Mouse (Mus musculus) neural tube, embryonic 14.5 days (tissue): ENCODE measurements around the gene Rsc1a1. TPM values are rescaled to one million over a fixed set of nuclear protein-coding genes. Genes with fewer than 3 reads are reported as not detected.

Source experiments
- ATAC-seq: fragments of 200-750 bp; cut with Nextera tagmentation; 2 replicates; pipeline ENCODE4 v1.8.0; 2017; ENCODE audit warnings: low read depth, mild to moderate bottlenecking, moderate TSS enrichment, moderate library complexity
- H3K27ac ChIP-seq: fragments of 300-500 bp; sonication (generic); 2 replicates; pipeline ENCODE4 v1.5.1; 2014; ENCODE audit warnings: low read depth, mild to moderate bottlenecking, control low read depth, low read length, moderate library complexity, mixed read lengths
- H3K27me3 ChIP-seq: fragments of 300-500 bp; sonication (generic); 2 replicates; pipeline ENCODE4 v1.6.1; 2014; ENCODE audit warnings: low read length; ENCODE audit not compliant: control insufficient read depth, insufficient read depth
- H3K36me3 ChIP-seq: fragments of 300-500 bp; sonication (generic); 2 replicates; pipeline ENCODE4 v1.6.1; 2014; ENCODE audit warnings: low read length, mixed read lengths; ENCODE audit not compliant: control insufficient read depth, insufficient read depth
- H3K4me1 ChIP-seq: fragments of 300-500 bp; sonication (generic); 2 replicates; pipeline ENCODE4 v1.6.1; 2014; ENCODE audit warnings: low read length; ENCODE audit not compliant: control insufficient read depth, insufficient read depth
- H3K4me2 ChIP-seq: fragments of 300-500 bp; sonication (generic); 2 replicates; pipeline ENCODE4 v1.6.1; 2014; ENCODE audit warnings: mild to moderate bottlenecking, low read depth, low read length, control low read depth
- H3K4me3 ChIP-seq: fragments of 300-500 bp; sonication (generic); 2 replicates; pipeline ENCODE4 v1.5.1; 2014; ENCODE audit warnings: low read depth, low read length, control low read depth, mixed read lengths
- H3K9ac ChIP-seq: fragments of 300-500 bp; sonication (generic); replicated peaks from 2 replicates; pipeline ENCODE4 v1.6.1; 2014; ENCODE audit warnings: low read depth, mild to moderate bottlenecking, control low read depth, low read length, mixed read lengths
- H3K9me3 ChIP-seq: fragments of 300-500 bp; sonication (generic); 2 replicates; pipeline ENCODE4 v1.6.1; 2016; ENCODE audit warnings: low read length; ENCODE audit not compliant: control insufficient read depth
- WGBS: fragments of 180-500 bp; shearing (Covaris S2); extraction: QIAGEN DNeasy Blood & Tissue Kit; methylation state at CpG from one replicate; pipeline ENCODE4 v1.1.7; 2014; 5-methylcytosine and 5-hydroxymethylcytosine counted together
- polyA plus RNA-seq: library from polyadenylated mRNA; unstranded; fragments of >200 nt; fragmentation: Nextera tagmentation; extraction: Ambion mirVana; gene quantifications from 2 replicates; pipeline ENCODE4 v1.2.1, GENCODE M21; 2014

Gene Rsc1a1
- polyA plus RNA-seq, 1 experiment from 2014 or later: 0.83 TPM

DNA sequence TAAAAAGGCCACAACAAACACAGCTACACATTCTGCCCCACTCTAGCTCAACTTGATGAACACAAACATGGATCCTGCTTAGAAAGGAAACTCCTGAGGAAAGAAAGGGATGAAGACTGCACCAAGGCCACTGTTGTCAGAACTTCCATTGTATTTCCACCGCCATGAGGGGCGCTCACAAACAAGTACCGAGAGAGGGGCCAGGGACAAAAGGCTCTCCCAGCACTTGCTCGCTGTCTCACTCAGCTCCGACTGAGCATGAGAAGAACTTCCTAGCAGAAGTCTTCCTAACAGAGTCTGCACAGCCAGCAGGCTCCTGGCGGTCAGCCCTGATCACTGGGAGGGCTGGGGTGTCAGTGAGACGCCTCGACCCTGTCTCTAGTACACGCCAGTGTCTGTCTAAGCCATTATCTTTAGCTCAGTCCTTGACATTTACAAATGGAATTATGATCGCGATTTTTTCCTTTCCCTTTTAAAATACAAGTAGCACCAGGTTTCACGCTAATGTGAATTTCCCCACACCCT, 2.6 kb downstream of the Rsc1a1 start:
- Histone ChIP-seq H3K4me3 (no peak overlapping the region), H3K36me3 (peaks cover 35% of the 10 kb centered on the region), H3K27ac (no peak overlapping the region), H3K4me1 (no peaks in the 10 kb centered on the region), H3K9ac (no peak overlapping the region), H3K9me3 (no peaks in the 10 kb centered on the region), H3K27me3 (no peaks in the 10 kb centered on the region), H3K4me2 (no peak overlapping the region)
- 69% methylated on average over 12 of the region's 12 CpGs for WGBS
- no peak for ATAC-seq

DNA sequence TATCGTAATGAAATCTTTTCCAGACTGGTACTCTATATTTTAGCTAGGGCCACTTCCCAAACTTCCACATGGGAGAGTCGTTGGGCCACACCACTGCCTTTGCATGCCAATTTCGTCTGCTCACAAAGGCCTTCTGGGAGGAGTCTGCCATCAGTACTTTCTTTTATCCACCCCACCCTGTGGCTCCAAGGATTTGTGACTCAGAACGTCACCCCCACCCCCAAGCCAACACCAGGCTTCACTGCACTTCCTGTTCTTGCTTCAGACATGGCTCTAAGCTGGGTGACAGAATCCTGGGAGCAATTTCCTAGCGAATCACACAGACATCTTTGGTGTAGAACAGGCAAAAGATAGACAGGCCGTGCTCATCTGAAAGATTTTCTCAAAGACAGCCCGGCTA, 3.6 kb downstream of the Rsc1a1 start:
- no peaks in the 10 kb centered on the region for H3K27me3 ChIP-seq
- no peak overlapping the region for H3K9ac ChIP-seq
- H3K9me3 ChIP-seq: no peaks in the 10 kb centered on the region
- no peak overlapping the region for H3K4me2 ChIP-seq
- no peaks in the 10 kb centered on the region for H3K4me1 ChIP-seq
- H3K4me3 ChIP-seq: no peak overlapping the region
- WGBS: 63% methylated on average over 7 of the region's 7 CpGs
- ATAC-seq: no peak
- H3K27ac ChIP-seq: no peak overlapping the region
- H3K36me3 ChIP-seq: peaks cover 35% of the 10 kb centered on the region

DNA sequence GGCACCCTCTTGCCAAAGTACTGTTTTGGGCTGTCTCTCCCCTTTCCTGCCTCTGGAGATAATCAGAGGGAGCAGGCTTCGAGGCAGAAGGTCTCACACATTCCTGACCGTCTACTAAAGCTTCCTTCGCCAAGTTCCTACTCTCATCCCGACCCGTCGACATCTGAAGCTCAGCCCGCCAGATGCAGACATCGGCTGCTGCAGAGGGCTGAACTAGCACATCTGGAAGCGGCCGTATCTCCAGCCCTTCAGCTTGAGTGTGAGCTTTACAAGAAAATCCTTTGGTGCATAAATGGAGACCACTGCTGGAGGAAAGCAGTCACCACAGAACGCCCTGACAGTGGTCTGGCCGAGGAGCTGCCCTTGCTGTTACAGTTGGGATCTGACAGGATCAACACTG, 4.5 kb downstream of the Rsc1a1 start:
- WGBS: 74% methylated on average over 12 of the region's 12 CpGs
- H3K27me3 ChIP-seq: no peaks in the 10 kb centered on the region
- H3K4me2 ChIP-seq: no peak overlapping the region
- H3K9ac ChIP-seq: no peak overlapping the region
- no peaks in the 10 kb centered on the region for H3K4me1 ChIP-seq
- H3K27ac ChIP-seq: no peak overlapping the region
- peaks cover 27% of the 10 kb centered on the region for H3K36me3 ChIP-seq
- no peak overlapping the region for H3K4me3 ChIP-seq
- ATAC-seq: no peak
- H3K9me3 ChIP-seq: no peaks in the 10 kb centered on the region

DNA sequence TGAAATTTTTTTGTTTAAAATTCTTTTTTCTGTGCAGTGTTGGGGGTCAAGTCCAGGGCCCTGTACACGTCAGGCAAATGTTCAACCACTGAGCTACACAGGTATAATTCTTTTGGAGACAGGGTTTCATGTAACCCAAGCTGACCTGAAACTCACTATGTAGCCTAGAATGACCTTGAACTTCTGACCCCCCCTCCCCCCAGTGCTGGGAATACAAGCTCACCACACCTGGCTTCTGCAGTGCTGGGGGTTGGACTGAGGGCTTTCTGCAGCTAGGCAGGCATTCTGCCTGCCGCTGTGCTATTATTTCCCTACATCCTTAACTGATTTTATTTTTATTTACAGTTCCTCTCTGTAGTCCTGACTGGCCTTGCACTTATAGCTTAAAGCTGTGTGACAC, 6.4 kb downstream of the Rsc1a1 start:
- H3K9me3 ChIP-seq: no peaks in the 10 kb centered on the region
- no peaks in the 10 kb centered on the region for H3K27me3 ChIP-seq
- no peak for ATAC-seq
- WGBS: 86% methylated on average over 2 of the region's 2 CpGs
- H3K9ac ChIP-seq: no peak overlapping the region
- H3K4me2 ChIP-seq: no peak overlapping the region
- H3K4me1 ChIP-seq: no peaks in the 10 kb centered on the region
- H3K4me3 ChIP-seq: no peak overlapping the region
- H3K27ac ChIP-seq: no peak overlapping the region
- H3K36me3 ChIP-seq: peaks cover 11% of the 10 kb centered on the region

DNA sequence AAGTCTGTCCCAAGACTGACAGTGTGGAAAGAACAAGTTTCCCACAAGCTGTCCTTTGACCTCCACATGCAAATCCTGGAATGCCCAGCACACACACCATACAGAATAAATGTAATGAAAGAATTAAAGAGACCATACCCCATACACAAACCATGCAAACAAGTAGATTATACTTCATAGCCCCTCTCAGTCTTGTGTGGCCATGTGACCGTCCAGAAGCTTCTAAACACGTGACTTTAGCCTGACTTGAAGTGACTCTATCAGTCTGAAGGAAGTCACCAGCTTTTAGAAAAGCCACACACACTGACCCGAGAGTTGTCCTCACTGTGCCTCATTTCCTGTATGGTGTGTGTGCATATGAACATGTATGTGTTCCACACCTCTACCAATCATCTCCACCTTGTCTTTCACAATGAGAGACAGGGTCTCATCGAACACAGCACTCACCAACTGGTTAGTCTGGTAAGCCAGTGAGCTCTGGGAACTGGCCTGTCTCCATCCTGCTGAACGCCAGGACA, 8.9 kb downstream of the Rsc1a1 start:
- Histone ChIP-seq H3K4me2 (no peak overlapping the region), H3K4me3 (no peak overlapping the region), H3K9me3 (no peaks in the 10 kb centered on the region), H3K36me3 (no peaks in the 10 kb centered on the region), H3K27me3 (no peaks in the 10 kb centered on the region), H3K9ac (no peak overlapping the region), H3K27ac (no peak overlapping the region), H3K4me1 (no peaks in the 10 kb centered on the region)
- no peak for ATAC-seq
- WGBS: 88% methylated on average over 5 of the region's 5 CpGs

DNA sequence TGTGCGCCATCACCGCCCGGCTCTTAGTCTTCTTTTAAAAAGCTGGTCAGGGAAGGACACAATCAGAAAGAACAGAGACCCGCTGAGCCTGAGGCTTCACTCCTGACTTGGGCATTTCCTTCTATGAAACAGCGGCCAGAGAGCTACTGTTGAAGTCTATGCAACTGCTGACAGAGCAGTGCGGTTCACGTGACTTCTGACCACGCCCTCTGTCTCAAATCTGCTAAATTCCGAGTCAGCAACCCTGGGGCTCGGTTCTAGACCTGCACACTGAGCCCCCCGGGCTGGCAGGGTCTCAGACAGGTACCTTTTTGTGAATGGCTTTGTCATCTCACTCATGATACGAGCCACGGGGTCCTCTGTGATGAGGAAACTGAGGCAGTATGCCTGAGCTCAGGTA, 13.1 kb downstream of the Rsc1a1 start:
- 78% methylated on average over 13 of the region's 13 CpGs for WGBS
- H3K36me3 ChIP-seq: no peaks in the 10 kb centered on the region
- no peaks in the 10 kb centered on the region for H3K4me1 ChIP-seq
- H3K9ac ChIP-seq: no peak overlapping the region
- H3K4me2 ChIP-seq: no peak overlapping the region
- no peak overlapping the region for H3K4me3 ChIP-seq
- no peak for ATAC-seq
- H3K27ac ChIP-seq: no peak overlapping the region
- no peaks in the 10 kb centered on the region for H3K27me3 ChIP-seq
- H3K9me3 ChIP-seq: no peaks in the 10 kb centered on the region

DNA sequence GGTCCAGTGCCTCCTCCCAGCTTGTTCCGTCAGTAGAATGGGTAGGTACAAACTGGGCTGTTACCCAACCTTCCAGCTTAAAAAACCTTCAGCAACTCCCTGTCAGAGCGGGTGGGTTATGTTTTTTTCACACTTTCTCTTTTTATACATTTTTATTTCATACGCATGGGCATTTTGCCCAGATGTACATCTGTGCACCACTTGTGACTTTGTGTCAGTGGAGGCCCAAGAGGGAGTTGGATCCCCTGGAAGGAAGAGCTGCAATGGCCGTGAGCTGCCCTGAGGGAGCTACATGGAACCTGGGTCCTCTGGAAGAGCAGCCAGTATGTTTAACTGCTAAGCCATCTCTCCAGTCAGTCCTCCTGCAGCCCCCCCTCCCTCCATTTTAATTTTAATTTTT, 14.0 kb downstream of the Rsc1a1 start:
- H3K27ac ChIP-seq: no peak overlapping the region
- no peak overlapping the region for H3K9ac ChIP-seq

DNA sequence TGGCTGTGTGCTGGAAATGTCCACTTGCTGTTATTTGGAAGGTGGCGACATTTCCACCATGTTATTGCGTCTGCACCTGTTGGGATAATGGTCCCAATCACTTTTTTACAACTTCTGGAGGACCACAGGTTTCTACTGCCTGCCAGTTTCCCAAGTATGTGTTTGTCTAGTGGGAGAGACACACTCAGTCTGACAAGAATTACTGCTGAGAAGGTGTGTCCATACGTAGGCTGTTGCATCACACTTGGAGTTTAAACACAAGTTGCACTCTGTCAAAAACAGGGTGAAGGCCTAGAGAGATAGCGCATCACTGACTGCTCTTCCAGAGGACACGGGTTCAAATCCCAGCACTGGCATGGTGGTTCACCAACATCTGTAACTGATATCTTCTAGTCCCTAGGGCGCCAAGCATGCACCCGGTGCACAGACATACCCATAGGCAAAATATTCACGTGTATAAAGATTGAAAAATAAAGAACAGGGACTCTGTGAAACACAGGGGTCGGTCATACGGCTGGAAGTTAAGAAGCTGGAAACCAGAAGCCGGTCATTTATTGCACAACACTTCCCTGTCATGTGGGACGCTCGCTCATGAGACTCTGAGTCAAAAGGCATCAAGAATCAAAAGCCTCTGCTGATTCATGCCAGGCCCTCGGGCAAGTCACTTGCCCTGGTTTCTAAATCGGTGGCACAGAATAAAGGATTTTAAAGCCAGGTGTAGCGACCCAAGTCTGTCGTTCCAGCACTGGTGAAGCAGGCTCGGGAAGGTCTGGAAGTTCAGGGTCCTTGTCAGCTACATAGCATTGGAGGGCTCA, 15.3 kb downstream of the Rsc1a1 start:
- no peak overlapping the region for H3K4me2 ChIP-seq
- no peaks in the 10 kb centered on the region for H3K4me1 ChIP-seq
- 84% methylated on average over 18 of the region's 18 CpGs for WGBS
- no peak overlapping the region for H3K4me3 ChIP-seq
- ATAC-seq: no peak
- H3K9ac ChIP-seq: no peak overlapping the region
- H3K9me3 ChIP-seq: no peaks in the 10 kb centered on the region
- H3K27me3 ChIP-seq: no peaks in the 10 kb centered on the region
- H3K27ac ChIP-seq: no peak overlapping the region
- no peaks in the 10 kb centered on the region for H3K36me3 ChIP-seq

More for the DNA sequence above, 14.0 kb downstream of the Rsc1a1 start:
- no peak for ATAC-seq
- H3K36me3 ChIP-seq: no peaks in the 10 kb centered on the region
- no peaks in the 10 kb centered on the region for H3K27me3 ChIP-seq
- no peak overlapping the region for H3K4me2 ChIP-seq
- H3K4me1 ChIP-seq: no peaks in the 10 kb centered on the region
- 77% methylated on average over 4 of the region's 4 CpGs for WGBS
- no peaks in the 10 kb centered on the region for H3K9me3 ChIP-seq
- no peak overlapping the region for H3K4me3 ChIP-seq

DNA sequence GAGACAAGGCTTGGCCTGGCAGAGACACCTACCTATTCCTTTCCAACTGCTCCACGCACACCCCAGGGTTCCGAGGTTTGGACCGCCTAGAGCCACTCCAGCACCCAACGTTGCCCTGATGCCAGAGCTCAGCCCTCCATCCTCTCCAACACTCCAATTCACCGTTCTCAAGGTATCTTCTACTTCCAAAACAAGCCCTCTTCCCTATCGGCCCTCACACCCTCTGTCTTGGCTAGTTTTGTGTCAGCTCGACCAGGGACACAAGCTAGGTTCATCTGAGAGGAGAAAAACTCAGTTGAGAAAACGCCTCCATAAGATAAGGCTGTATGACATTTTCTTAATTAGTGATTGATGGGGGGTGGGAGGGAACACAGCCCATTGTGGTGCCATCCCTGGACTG, 20.6 kb downstream of the Rsc1a1 start, which contains the start of gene Plekhm2:
TSS of gene Plekhm2 (minus strand) at position 101 of the 400 bp plus-strand sequence.
- H3K9ac ChIP-seq: peak within 1 kb of the TSS; percentile 98
- no peaks in the 10 kb centered on the region; the same call in 1 of the 2 replicates for H3K36me3 ChIP-seq
- peaks cover 14% of the 10 kb centered on the region for H3K4me1 ChIP-seq
- peak within 1 kb of the TSS; percentile 81 for H3K27ac ChIP-seq
- H3K27me3 ChIP-seq: no peaks in the 10 kb centered on the region
- no peaks in the 10 kb centered on the region for H3K9me3 ChIP-seq
- peak within 1 kb of the TSS; percentile 83 for H3K4me3 ChIP-seq
- peak within 1 kb of the TSS; percentile 69 for H3K4me2 ChIP-seq
- peak; percentile 16; the same call in 1 of the 2 replicates for ATAC-seq
- WGBS: 72% methylated on average over 8 of the region's 8 CpGs
